Mouse (Mus musculus) erythroblast, embryonic 14.5 days (primary cell): ENCODE measurements around the gene Fli1. TPM values are rescaled to one million over a fixed set of nuclear protein-coding genes. Genes with fewer than 3 reads are reported as not detected.

Experiments
- H3K27me3 ChIP-seq: 2 replicates; pipeline ENCODE4 v1.6.1; 2012; ENCODE audit warnings: inconsistent platforms; ENCODE audit not compliant: control insufficient read depth
- H3K36me3 ChIP-seq: 2 replicates; pipeline ENCODE4 v1.6.1; 2012; ENCODE audit warnings: mild to moderate bottlenecking, inconsistent platforms; ENCODE audit not compliant: control insufficient read depth
- H3K4me1 ChIP-seq: 2 replicates; pipeline ENCODE4 v1.6.1; 2012; ENCODE audit warnings: inconsistent platforms; ENCODE audit not compliant: control insufficient read depth
- H3K4me3 ChIP-seq: replicated peaks from 2 replicates; pipeline ENCODE3; 2012; ENCODE audit warnings: moderate library complexity, mild to moderate bottlenecking, inconsistent platforms
- H3K9me3 ChIP-seq: 2 replicates; pipeline ENCODE4 v1.6.1; 2012; ENCODE audit warnings: low read length, inconsistent platforms, mixed read lengths; ENCODE audit not compliant: control insufficient read depth
- GATA1 ChIP-seq: IDR thresholded peaks from 2 replicates; pipeline ENCODE4 v1.6.1; 2012; ENCODE audit warnings: low read length, inconsistent platforms, mixed read lengths
- TAL1 ChIP-seq: IDR thresholded peaks from 3 replicates; pipeline ENCODE4 v1.6.1; 2012; ENCODE audit warnings: low read length, inconsistent platforms, mixed read lengths
- polyA plus RNA-seq: library from polyadenylated mRNA; stranded (reverse); fragments of >175 nt; gene quantifications from 2 replicates; pipeline ENCODE4 v1.2.3, GENCODE M21; 2012

Gene Fli1
- polyA plus RNA-seq, 1 experiment = 0.05 TPM

GRCm38 (mm10) chr9:32543040-32543581 is 450 bp upstream of the Fli1 start:
- Histone ChIP-seq H3K36me3 (no peaks in the 10 kb centered on the region), H3K9me3 (no peaks in the 10 kb centered on the region; the same call in 1 of the 2 replicates), H3K27me3 (peaks cover 96% of the 10 kb centered on the region), H3K4me3 (no peak overlapping the region), H3K4me1 (no peaks in the 10 kb centered on the region; the same call in 1 of the 2 replicates)
- no peak for TF ChIP-seq TAL1
- TF ChIP-seq GATA1 = no peak

DNA sequence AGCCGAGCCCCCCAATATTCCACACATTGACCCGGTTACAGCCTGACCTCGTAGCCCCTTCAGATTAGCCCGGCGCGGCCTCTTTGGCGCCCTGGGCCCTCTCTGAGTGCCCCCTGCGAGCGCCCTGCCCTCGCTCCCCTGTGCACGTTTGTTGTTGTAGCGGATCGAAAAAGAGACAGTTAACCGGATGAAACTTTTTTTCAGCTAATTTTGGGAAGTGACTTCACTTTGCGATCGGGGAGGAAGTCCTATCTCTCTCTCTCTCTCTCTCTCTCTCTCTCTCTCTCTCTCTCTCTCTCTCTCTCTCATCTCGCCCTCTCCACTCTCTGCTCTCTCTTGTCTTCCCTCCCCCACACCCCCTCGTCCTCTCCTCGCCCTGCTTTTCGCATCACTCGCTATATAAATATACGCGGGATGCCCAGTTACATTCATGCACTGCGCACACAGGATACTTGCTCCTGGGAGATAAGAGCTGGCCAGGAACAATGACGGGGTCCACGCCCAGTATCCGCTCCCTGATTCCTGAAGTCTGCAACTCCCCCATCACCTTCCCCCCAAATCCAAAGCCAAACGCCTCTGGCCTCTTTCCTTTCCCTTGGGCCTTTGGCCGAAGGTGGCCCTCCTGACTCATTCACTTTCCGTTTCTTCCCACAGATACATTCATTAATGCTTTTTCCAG is 1.3 kb downstream of the Fli1 start:
- H3K36me3 ChIP-seq = no peaks in the 10 kb centered on the region
- peak overlapping the region; percentile 51 for H3K4me3 ChIP-seq
- H3K4me1 ChIP-seq = no peaks in the 10 kb centered on the region; the same call in 1 of the 2 replicates
- peaks cover 86% of the 10 kb centered on the region for H3K27me3 ChIP-seq
- H3K9me3 ChIP-seq = no peaks in the 10 kb centered on the region; the same call in 1 of the 2 replicates
- TF ChIP-seq GATA1 (no peak), TAL1 (no peak)

GRCm38 (mm10) chr9:32540406-32541222 is 2.0 kb downstream of the Fli1 start:
- Histone ChIP-seq H3K9me3 (no peaks in the 10 kb centered on the region; the same call in 1 of the 2 replicates), H3K27me3 (peaks cover 79% of the 10 kb centered on the region), H3K36me3 (no peaks in the 10 kb centered on the region), H3K4me1 (no peaks in the 10 kb centered on the region; the same call in 1 of the 2 replicates), H3K4me3 (peak overlapping the region; percentile 51)
- TF ChIP-seq TAL1 (no peak), GATA1 (no peak)

- H3K9me3 ChIP-seq = no peaks in the 10 kb centered on the region; the same call in 1 of the 2 replicates
- peak overlapping the region; percentile 51 for H3K4me3 ChIP-seq
- no peaks in the 10 kb centered on the region for H3K36me3 ChIP-seq
- no peak for TF ChIP-seq TAL1
- no peak for TF ChIP-seq GATA1
- no peaks in the 10 kb centered on the region; the same call in 1 of the 2 replicates for H3K4me1 ChIP-seq
- H3K27me3 ChIP-seq = peaks cover 73% of the 10 kb centered on the region
These were observed 2.6 kb downstream of the Fli1 start for GRCm38 (mm10) chr9:32540061-32540405.

- Histone ChIP-seq H3K27me3 (peaks cover 66% of the 10 kb centered on the region), H3K4me3 (no peak overlapping the region), H3K4me1 (no peaks in the 10 kb centered on the region; the same call in 1 of the 2 replicates), H3K36me3 (no peaks in the 10 kb centered on the region), H3K9me3 (no peaks in the 10 kb centered on the region; the same call in 1 of the 2 replicates)
- TF ChIP-seq GATA1 (no peak), TAL1 (no peak)
These were observed 3.3 kb downstream of the Fli1 start for GRCm38 (mm10) chr9:32539321-32539761.

- no peaks in the 10 kb centered on the region for H3K36me3 ChIP-seq
- no peaks in the 10 kb centered on the region; the same call in 1 of the 2 replicates for H3K9me3 ChIP-seq
- TF ChIP-seq GATA1 = no peak
- no peak for TF ChIP-seq TAL1
- no peaks in the 10 kb centered on the region; the same call in 1 of the 2 replicates for H3K4me1 ChIP-seq
- H3K27me3 ChIP-seq = peaks cover 54% of the 10 kb centered on the region
- no peak overlapping the region for H3K4me3 ChIP-seq
These were observed 4.5 kb downstream of the Fli1 start for GRCm38 (mm10) chr9:32538124-32538523.

DNA sequence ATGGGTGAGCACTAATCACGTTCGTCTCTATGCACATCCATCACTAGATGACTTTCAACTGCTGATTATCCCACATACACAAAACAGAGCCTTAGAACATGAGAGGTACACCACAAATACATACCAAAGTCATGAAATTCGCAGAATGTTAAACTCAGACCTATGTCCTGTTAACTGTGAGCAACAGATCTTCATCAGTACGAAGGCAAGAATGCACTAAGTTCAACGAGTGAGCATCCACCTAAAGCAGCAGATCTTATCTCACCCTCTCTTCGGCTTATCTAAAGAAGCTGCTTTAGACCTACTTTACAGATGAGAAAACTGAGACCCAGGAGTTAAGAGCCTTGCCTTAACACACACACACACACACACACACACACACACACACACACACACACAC is 5.0 kb downstream of the Fli1 start:
- peaks cover 50% of the 10 kb centered on the region for H3K27me3 ChIP-seq
- TF ChIP-seq GATA1 (no peak), TAL1 (no peak)
- no peak overlapping the region for H3K4me3 ChIP-seq
- H3K36me3 ChIP-seq = no peaks in the 10 kb centered on the region
- H3K4me1 ChIP-seq = no peaks in the 10 kb centered on the region; the same call in 1 of the 2 replicates
- H3K9me3 ChIP-seq = no peaks in the 10 kb centered on the region; the same call in 1 of the 2 replicates

- Histone ChIP-seq H3K36me3 (no peaks in the 10 kb centered on the region), H3K4me1 (no peaks in the 10 kb centered on the region; the same call in 1 of the 2 replicates), H3K9me3 (no peaks in the 10 kb centered on the region), H3K27me3 (peaks cover 26% of the 10 kb centered on the region), H3K4me3 (no peak overlapping the region)
- TF ChIP-seq TAL1 (no peak), GATA1 (no peak)
These were observed 7.3 kb downstream of the Fli1 start for GRCm38 (mm10) chr9:32535201-32535955.

DNA sequence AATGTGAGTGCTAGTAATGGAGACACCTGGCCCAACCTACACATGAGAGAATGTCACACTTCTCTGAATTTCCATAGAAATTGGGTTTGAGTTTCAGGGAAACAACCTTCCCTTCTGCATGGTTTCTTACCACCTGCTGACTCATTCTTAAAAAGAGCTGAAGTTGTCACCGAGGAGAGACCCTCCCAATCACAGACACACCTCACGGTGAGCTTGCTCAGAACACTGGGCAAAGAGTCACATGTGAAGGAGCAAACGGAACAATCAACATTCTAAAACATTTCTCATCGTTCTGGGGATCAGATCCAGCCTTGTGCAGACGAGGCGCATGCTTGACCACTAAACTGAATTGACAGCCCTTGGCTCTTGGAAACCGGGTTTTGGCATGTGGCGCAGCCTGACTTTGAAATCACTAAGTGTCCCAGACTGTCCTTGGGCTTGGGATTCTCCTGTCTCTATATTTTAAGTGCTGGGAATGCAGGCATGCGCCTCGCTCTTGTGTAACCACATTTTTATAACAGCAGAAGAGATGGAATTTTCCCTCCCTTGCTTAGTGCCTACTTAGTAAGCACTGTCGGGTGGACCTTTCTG is 8.5 kb downstream of the Fli1 start:
- no peak overlapping the region for H3K4me3 ChIP-seq
- H3K36me3 ChIP-seq = no peaks in the 10 kb centered on the region
- no peak for TF ChIP-seq TAL1
- TF ChIP-seq GATA1 = no peak
- H3K9me3 ChIP-seq = no peaks in the 10 kb centered on the region
- no peaks in the 10 kb centered on the region for H3K4me1 ChIP-seq
- peaks cover 15% of the 10 kb centered on the region for H3K27me3 ChIP-seq
